Mouse (Mus musculus) forebrain, embryonic 15.5 days (tissue): ENCODE data around the gene Psg19. TPM values are rescaled to one million over a fixed set of nuclear protein-coding genes. Genes with fewer than 3 reads are reported as not detected.

Experiments
- polyA plus RNA-seq: library from polyadenylated mRNA; unstranded; fragments of >200 nt; fragmentation: Nextera tagmentation; extraction: Ambion mirVana; gene quantifications from 2 replicates; pipeline ENCODE4 v1.2.1, GENCODE M21; 2015

Psg19 gene
- polyA plus RNA-seq, 1 experiment from 2014 or later: not detected

Other genes with a start within 250 kb of the Psg19 start
- gene Psg27, start 231.2 kb downstream of the Psg19 start, polyA plus RNA-seq: not detected in 2 replicates
- gene Psg23, start 182.0 kb downstream of the Psg19 start, polyA plus RNA-seq: not detected in 2 replicates
- gene Psg21, start 141.8 kb downstream of the Psg19 start, polyA plus RNA-seq: not detected in 2 replicates
- gene Psg20, start 112.3 kb downstream of the Psg19 start, polyA plus RNA-seq: not detected in 2 replicates
- not detected in 2 replicates for gene Psg22, start 80.4 kb downstream of the Psg19 start, polyA plus RNA-seq
- gene Psg17, start 23.1 kb upstream of the Psg19 start, polyA plus RNA-seq: not detected in 2 replicates
- gene Mill2, start 41.4 kb upstream of the Psg19 start, polyA plus RNA-seq: 0.13 and 0.29 TPM in 2 replicates
- gene Pglyrp1, start 72.8 kb upstream of the Psg19 start, polyA plus RNA-seq: 18.2 and 19.2 TPM in 2 replicates
- 26.5 and 27.9 TPM in 2 replicates for gene Ccdc61, start 111.9 kb upstream of the Psg19 start, polyA plus RNA-seq
- 17.6 and 18.0 TPM in 2 replicates for gene Nova2, start 127.4 kb upstream of the Psg19 start, polyA plus RNA-seq
- gene Nanos2, start 188.9 kb upstream of the Psg19 start, polyA plus RNA-seq: 0.60 and 1.2 TPM in 2 replicates
- gene Mypop, start 192.7 kb upstream of the Psg19 start, polyA plus RNA-seq: 4.4 and 5.5 TPM in 2 replicates
- 35.4 and 36.7 TPM in 2 replicates for gene Irf2bp1, start 205.5 kb upstream of the Psg19 start, polyA plus RNA-seq
- gene Foxa3, start 225.0 kb upstream of the Psg19 start, polyA plus RNA-seq: 0.18 TPM in 1 of 2 replicates, not detected in the other
- 34.8 and 35.4 TPM in 2 replicates for gene Sympk, start 225.9 kb upstream of the Psg19 start, polyA plus RNA-seq